Mouse (Mus musculus) lung, embryonic 15.5 days (tissue): Measurements from ENCODE around the gene Has1. TPM values are rescaled to one million over a fixed set of nuclear protein-coding genes. Genes with fewer than 3 reads are reported as not detected.
A peak's percentile ranks its signal among the peaks of the same experiment; 100 is the strongest.
"Not testable (repeated sequence)": the region's sequence is repeated elsewhere in the genome, so short reads cannot be mapped to it uniquely, and the experiment has no call there.

ENCODE experiments used
- ATAC-seq: fragments of 200-750 bp; cut with Nextera tagmentation; 2 replicates; pipeline ENCODE4 v1.8.0; 2017; ENCODE audit warnings: moderate number of reproducible peaks, borderline replicate concordance; ENCODE audit not compliant: low FRiP score, low TSS enrichment; ENCODE audit errors: extremely low read depth
- H3K27ac ChIP-seq: fragments of 300-500 bp; sonication (generic); 2 replicates; pipeline ENCODE4 v1.5.1; 2015; ENCODE audit warnings: moderate library complexity, mild to moderate bottlenecking, inconsistent platforms
- H3K27me3 ChIP-seq: fragments of 300-500 bp; sonication (generic); 2 replicates; pipeline ENCODE4 v1.6.1; 2015; ENCODE audit warnings: inconsistent platforms
- H3K36me3 ChIP-seq: fragments of 300-500 bp; sonication (generic); 2 replicates; pipeline ENCODE4 v1.6.1; 2015; ENCODE audit warnings: inconsistent platforms
- H3K4me1 ChIP-seq: fragments of 300-500 bp; sonication (generic); 2 replicates; pipeline ENCODE4 v1.6.1; 2015; ENCODE audit warnings: inconsistent platforms
- H3K4me2 ChIP-seq: fragments of 300-500 bp; sonication (generic); 2 replicates; pipeline ENCODE4 v1.6.1; 2015; ENCODE audit warnings: inconsistent platforms, mild to moderate bottlenecking, moderate library complexity
- H3K4me3 ChIP-seq: fragments of 300-500 bp; sonication (generic); 2 replicates; pipeline ENCODE4 v1.5.1; 2015; ENCODE audit warnings: mild to moderate bottlenecking, inconsistent platforms
- H3K9ac ChIP-seq: fragments of 300-500 bp; sonication (generic); 2 replicates; pipeline ENCODE4 v1.6.1; 2015; ENCODE audit warnings: inconsistent platforms
- H3K9me3 ChIP-seq: fragments of 300-500 bp; sonication (generic); 2 replicates; pipeline ENCODE4 v1.6.1; 2016; ENCODE audit warnings: inconsistent platforms
- WGBS: fragments of 180-500 bp; shearing (Covaris S2); methylation state at CpG from one replicate; pipeline ENCODE4 v1.1.7; 2015; 5-methylcytosine and 5-hydroxymethylcytosine counted together
- polyA plus RNA-seq: library from polyadenylated mRNA; unstranded; fragments of >200 nt; fragmentation: Nextera tagmentation; extraction: Ambion mirVana; gene quantifications from 2 replicates; pipeline ENCODE4 v1.2.1, GENCODE M21; 2015

The Has1 gene
- polyA plus RNA-seq, 1 experiment from 2014 or later = 0.93 TPM

DNA sequence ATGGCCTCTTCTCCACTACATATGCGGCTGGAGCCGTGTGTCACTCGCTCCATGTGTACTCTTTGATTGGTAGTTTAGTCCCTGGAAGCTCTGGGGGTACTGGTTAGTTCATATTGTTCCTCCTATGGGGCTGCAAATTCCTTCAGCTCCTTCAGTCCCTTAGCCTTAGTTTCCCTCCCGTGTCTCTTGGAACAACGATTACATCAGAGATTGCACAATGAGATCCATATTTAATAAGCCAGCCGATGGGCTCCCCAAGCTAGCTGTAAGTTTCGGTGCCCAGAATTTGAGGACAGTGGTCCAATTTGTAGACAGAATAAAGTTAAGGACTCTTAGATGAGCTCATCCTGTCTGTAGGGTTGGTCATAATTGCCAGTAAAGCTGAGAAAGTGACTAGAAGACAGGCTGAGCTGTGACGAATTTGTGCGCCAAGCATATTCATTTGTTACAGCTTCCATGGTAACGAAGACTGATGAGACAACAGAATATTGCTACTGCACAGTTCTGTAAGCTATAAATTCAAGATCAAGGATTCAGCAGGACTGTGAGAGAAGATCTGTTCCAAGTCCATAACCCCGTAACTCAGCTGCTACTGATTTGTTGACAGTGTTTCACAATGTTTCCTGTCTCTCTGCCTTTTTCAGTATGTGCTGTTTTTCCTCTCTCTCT, 11.9 kb upstream of the Has1 start:
- peak; percentile 57; the same call in 1 of the 2 replicates for ATAC-seq
- Histone ChIP-seq H3K9me3 (no peaks in the 10 kb centered on the region), H3K9ac (no peak overlapping the region), H3K36me3 (peaks cover 11% of the 10 kb centered on the region; the same call in 1 of the 2 replicates), H3K4me1 (no peaks in the 10 kb centered on the region), H3K27ac (no peak overlapping the region), H3K4me3 (no peak overlapping the region), H3K27me3 (no peaks in the 10 kb centered on the region), H3K4me2 (no peak overlapping the region)
- 77% methylated on average over 11 of the region's 11 CpGs for WGBS

DNA sequence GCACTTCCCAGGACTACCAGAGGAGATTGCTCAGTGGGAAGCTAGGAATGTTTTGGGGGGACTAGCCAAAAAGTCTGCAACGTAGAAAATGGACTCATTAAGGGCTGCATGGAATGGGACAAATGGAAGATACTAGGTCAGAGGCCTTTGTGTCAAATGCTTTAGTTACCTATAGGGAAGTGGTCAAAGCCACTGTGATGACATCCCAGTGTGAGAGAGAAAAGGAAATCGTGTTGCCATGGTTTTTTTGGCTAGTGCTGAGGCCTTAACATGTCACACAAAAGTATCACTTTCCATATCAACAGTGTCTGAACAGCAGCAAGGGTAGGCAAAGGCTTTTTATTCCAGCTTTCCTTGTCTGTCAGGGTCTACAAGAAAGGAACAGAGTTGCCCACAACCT, 10.2 kb upstream of the Has1 start:
- H3K4me3 ChIP-seq = no peak overlapping the region
- H3K4me1 ChIP-seq = no peaks in the 10 kb centered on the region
- no peak for ATAC-seq
- H3K27ac ChIP-seq = no peak overlapping the region
- H3K9me3 ChIP-seq = no peaks in the 10 kb centered on the region
- WGBS = 57% methylated on average over 2 of the region's 2 CpGs
- no peaks in the 10 kb centered on the region for H3K27me3 ChIP-seq
- no peak overlapping the region for H3K9ac ChIP-seq
- H3K36me3 ChIP-seq = peaks cover 11% of the 10 kb centered on the region; the same call in 1 of the 2 replicates
- H3K4me2 ChIP-seq = no peak overlapping the region

DNA sequence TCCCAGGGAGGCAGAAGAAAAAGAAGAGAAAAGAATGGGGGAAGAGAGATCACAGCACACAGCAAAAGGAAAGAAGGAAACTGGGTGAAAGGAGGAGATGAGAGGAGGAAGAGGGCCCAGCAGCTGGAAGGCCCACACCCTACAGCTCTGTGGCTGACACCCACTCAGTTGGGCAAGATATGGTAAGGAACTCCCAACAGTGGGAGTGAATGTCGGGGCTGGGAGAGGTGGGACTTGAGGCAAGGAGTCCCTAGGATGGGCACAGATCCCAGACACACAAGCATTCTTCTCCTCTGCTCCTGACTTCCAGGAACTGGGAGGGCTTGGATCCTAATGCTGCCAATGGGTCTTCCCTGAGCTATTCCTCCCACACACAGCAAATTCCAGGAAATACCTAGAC, 7.4 kb upstream of the Has1 start:
- Histone ChIP-seq H3K9ac (no peak overlapping the region), H3K4me3 (no peak overlapping the region), H3K36me3 (peaks cover 11% of the 10 kb centered on the region; the same call in 1 of the 2 replicates), H3K27ac (no peak overlapping the region), H3K4me2 (no peak overlapping the region), H3K4me1 (no peaks in the 10 kb centered on the region), H3K9me3 (no peaks in the 10 kb centered on the region), H3K27me3 (no peaks in the 10 kb centered on the region)
- no peak for ATAC-seq
- 73% methylated on average over 1 of the region's 1 CpGs for WGBS

DNA sequence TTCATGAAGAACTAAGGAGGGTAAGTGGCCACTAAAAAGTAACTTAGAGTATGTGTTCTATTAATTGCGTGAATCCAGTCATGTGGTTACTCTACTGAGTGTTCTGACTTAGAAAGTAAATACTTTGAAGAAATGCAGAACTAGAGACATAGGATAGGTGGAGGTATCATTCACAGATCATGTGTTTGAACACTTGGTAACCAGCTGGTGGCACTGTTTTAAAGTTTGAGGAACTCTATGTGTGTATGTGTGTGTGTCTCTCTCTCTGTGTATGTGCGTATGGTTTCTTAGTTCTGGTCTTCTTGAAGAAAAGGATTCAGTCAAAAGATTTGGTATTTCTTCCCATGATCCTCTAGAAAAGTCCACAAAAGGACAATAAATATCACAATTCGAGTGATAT, 5.1 kb upstream of the Has1 start:
- Histone ChIP-seq H3K9ac (no peak overlapping the region), H3K4me3 (no peak overlapping the region), H3K27me3 (no peaks in the 10 kb centered on the region), H3K4me2 (no peak overlapping the region), H3K4me1 (no peaks in the 10 kb centered on the region), H3K27ac (no peak overlapping the region), H3K36me3 (peaks cover 11% of the 10 kb centered on the region; the same call in 1 of the 2 replicates), H3K9me3 (no peaks in the 10 kb centered on the region)
- ATAC-seq = no peak
- WGBS = 87% methylated on average over 3 of the region's 3 CpGs

DNA sequence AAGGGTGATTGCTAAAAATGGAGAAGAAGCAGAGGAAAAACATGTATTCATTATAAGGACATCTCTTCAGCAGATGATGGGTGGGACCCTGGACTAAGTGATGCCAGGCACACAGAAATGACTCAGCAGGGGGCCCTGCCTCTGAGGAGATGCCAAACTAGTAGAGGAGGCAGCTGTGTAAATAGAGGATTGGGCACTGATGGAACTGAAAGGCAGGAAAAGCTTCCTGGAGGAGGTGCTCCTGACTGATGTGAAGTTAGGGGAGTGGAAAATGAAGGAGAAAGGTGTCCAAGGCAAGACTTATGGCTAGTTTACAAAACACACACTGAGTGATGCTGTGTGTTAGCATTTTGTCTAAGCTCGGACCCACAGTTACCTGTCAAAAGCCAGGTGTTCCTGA, 2.4 kb upstream of the Has1 start:
- no peak for ATAC-seq
- WGBS = 64% methylated on average over 1 of the region's 1 CpGs

DNA sequence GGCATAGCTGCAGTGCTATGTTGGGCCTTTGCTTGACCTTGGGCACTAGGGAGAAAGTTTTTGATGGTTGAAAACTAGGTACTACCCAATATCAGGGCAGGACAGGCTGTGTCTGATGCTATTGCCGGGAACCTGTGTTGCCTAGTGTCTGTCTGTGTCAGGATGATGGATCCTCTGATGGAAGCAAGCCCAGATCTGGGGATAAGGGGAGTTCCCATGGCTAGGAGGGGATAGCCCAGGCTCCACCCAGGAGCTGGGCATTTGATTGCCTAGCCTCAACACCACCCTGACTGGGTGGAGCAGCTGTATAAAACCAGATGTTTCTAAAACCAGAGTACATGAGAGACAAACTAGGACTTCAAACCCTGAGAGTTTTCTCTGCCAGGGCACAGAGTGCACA, 1.6 kb upstream of the Has1 start:
- ATAC-seq = 0 out of 2 replicates have a peak, but pooled peaks have one; percentile 46
- H3K4me1 ChIP-seq = no peaks in the 10 kb centered on the region
- H3K4me2 ChIP-seq = no peak overlapping the region
- H3K9ac ChIP-seq = no peak overlapping the region
- no peaks in the 10 kb centered on the region for H3K27me3 ChIP-seq
- 38% methylated on average over 1 of the region's 1 CpGs for WGBS
- H3K36me3 ChIP-seq = 0 out of 2 replicates have a peak, but pooled peaks cover 3% of the 10 kb centered on the region
- no peaks in the 10 kb centered on the region for H3K9me3 ChIP-seq
- H3K27ac ChIP-seq = no peak overlapping the region
- no peak overlapping the region for H3K4me3 ChIP-seq

More for the DNA sequence above, 2.4 kb upstream of the Has1 start:
- no peaks in the 10 kb centered on the region for H3K27me3 ChIP-seq
- no peaks in the 10 kb centered on the region for H3K4me1 ChIP-seq
- H3K4me2 ChIP-seq = no peak overlapping the region
- no peak overlapping the region for H3K4me3 ChIP-seq
- no peak overlapping the region for H3K27ac ChIP-seq
- no peaks in the 10 kb centered on the region for H3K9me3 ChIP-seq
- H3K36me3 ChIP-seq = no peaks in the 10 kb centered on the region
- H3K9ac ChIP-seq = no peak overlapping the region

DNA sequence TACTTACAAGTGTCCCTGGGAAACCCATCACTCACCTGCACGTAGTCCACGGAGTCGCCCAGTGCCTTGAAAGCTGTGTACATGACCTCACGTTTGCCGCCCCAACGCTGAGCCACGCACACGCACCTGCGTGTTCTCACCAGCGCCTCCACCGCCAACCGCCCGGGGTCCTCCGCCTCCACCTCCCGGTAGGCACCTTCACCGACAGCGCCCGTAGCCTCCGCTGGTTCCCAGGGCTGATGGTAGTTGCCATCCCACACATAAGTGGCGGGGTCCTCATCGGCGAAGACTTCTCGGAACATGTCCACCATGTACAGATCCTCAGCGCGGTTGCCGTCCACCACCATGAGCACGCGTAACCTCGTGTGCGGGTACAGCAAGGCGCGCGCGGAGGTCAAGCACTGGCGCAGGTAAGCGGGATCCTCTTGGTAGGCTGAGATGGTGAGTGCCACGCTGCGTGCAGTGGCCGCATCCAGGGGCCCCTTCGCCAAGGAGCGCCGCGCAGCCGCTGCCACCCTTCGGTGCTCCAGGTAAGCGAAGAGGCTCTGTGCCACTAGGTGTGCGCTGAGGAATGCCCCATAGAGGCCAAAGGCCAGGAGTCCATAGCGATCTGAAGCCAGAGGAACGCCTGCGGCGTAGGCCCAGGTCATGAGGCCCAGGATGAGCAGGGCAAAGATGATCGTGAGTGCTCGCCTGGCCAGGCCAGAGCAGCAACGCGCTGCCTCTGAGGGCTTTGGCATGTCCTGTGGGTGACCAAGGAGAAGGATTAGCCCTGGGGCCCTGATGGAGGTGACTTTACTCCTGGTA, 4.9 kb downstream of the Has1 start:
- 30% methylated on average over 55 of the region's 55 CpGs for WGBS
- Histone ChIP-seq H3K27ac (no peak overlapping the region), H3K4me2 (peak overlapping the region; percentile 20; the same call in 1 of the 2 replicates), H3K4me3 (no peak overlapping the region), H3K4me1 (no peaks in the 10 kb centered on the region), H3K27me3 (no peaks in the 10 kb centered on the region), H3K9ac (no peak overlapping the region), H3K9me3 (no peaks in the 10 kb centered on the region), H3K36me3 (0 out of 2 replicates have a peak, but pooled peaks cover 3% of the 10 kb centered on the region)
- ATAC-seq = peak; percentile 36; the same call in 1 of the 2 replicates

DNA sequence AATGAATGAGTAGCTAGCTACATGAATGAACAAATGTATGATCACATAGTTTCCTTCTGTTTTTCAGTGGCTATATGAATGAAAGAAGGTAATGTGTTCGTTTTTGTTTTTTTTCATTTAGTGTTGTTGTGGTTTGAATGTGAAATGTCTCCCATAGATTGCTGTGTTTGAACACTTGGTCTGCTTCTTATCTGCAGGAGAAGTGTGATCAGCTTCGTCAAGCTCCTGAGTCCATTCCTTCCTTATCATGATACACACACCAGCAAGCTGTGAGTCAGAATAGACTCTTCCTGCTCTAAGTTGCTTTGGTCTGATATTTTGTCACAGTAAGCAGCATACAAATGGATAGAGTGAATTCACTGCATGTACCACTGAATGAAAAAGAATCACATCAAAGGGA, 6.0 kb downstream of the Has1 start:
- Histone ChIP-seq H3K4me2 (no peak overlapping the region), H3K4me1 (no peaks in the 10 kb centered on the region), H3K9ac (no peak overlapping the region), H3K27me3 (no peaks in the 10 kb centered on the region), H3K9me3 (no peaks in the 10 kb centered on the region), H3K36me3 (0 out of 2 replicates have a peak, but pooled peaks cover 3% of the 10 kb centered on the region), H3K27ac (no peak overlapping the region), H3K4me3 (no peak overlapping the region)
- ATAC-seq = no peak
- 71% methylated on average over 2 of the region's 2 CpGs for WGBS

DNA sequence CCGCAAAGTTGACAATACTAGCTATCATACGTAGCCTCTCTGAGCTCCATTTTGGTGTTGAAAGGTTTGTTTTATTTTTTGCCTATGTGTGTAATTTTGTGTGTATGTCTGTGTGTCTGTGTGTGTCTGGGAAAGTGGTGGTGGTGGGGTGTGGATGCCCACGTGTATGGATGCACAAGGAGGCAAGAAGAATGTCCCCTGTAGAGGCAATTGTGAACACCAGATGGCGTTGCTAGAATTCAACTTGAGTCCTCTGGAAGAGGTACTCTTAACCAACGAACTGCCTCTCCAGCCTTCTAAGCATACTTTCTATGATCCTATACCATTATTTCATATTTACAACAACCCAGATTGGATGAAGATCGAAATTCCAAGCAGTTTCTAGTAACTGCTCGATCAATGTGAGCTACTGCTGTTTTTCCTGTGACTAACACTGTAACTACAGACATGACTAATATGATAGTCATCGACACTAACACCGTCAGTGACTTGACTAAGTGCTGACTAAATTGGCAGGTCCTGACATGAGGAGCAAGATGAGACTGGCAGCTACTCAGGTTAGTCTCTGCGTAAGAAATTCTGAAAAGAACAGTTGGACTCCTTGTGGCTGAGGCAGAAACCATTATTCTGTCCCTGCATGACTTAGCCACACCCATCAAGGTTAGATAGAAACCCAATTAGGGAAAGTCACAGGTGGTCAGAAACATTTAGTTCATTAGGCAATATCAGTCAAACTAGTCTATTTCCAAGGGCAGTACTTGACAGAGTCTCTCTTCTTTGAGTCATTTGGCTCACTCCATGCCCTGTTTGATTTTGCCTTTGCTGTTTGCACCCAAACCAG, 9.6 kb downstream of the Has1 start:
- no peak overlapping the region for H3K4me3 ChIP-seq
- H3K9me3 ChIP-seq = no peaks in the 10 kb centered on the region
- no peak overlapping the region for H3K27ac ChIP-seq
- H3K36me3 ChIP-seq = peaks cover 21% of the 10 kb centered on the region
- H3K27me3 ChIP-seq = no peaks in the 10 kb centered on the region
- ATAC-seq = no peak
- no peak overlapping the region for H3K4me2 ChIP-seq
- WGBS = 71% methylated on average over 10 of the region's 10 CpGs
- no peak overlapping the region for H3K9ac ChIP-seq
- H3K4me1 ChIP-seq = no peaks in the 10 kb centered on the region

DNA sequence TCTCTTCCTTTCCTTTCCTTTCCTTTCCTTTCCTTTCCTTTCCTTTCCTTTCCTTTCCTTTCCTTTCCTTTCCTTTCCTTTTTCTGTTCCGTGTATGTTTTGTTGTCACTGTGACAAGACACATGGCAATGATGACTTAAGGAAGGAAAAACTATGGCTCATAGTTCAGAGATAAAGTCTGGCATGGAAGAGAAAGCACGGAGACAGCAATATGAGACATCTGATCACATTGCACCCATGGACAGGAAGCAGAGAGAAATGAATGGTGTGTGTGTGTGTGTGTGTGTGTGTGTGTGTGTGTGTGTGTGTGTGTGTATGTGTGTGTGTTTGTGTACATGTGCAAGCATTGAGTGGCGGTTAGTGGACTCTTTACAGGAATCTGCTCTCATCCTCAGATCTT, 10.4 kb downstream of the Has1 start:
- not testable (repeated sequence) for ATAC-seq, H3K4me1 ChIP-seq, H3K27ac ChIP-seq, H3K4me2 ChIP-seq, H3K4me3 ChIP-seq, H3K9me3 ChIP-seq, H3K9ac ChIP-seq, H3K27me3 ChIP-seq
- H3K36me3 ChIP-seq = peaks cover 29% of the 10 kb centered on the region
- WGBS = 63% methylated on average over 3 of the region's 3 CpGs

DNA sequence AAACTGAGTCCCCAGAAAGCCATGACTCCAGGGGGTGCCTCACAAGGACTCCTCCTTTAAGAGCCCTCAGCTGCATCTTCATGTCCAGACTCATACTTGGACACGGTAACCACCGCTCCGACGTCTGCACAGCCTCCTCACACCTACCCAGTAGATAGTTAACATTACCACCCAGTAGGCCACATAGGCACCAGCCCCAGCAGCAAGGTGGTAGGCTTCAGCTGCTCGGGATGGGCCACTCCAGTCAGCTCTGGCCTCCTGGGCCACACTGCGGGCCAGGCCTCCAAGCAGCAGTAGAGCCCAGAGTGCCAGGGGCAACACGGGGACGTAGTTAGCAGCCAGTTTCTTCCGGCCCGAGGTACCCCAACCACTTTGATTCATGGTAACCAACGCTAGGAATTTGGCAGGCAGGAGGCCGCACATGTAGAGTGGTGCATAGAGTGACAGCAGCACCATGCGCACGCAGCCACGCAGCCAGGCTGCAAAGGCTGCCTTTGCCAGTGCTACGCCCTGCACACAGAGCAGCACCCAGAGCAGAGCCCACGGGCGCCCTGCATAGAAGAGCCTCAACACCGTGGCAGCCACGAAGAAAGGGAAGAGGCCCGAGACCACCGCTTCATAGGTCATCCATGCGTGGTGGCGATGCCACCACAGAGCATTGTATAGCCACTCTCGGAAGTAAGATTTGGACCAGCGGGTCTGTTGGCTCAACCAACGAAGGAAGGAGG, 11.3 kb downstream of the Has1 start:
- H3K9me3 ChIP-seq = no peaks in the 10 kb centered on the region
- H3K9ac ChIP-seq = no peak overlapping the region
- no peak overlapping the region for H3K27ac ChIP-seq
- 65% methylated on average over 27 of the region's 27 CpGs for WGBS
- no peaks in the 10 kb centered on the region for H3K27me3 ChIP-seq
- no peak overlapping the region for H3K4me2 ChIP-seq
- no peak overlapping the region for H3K4me3 ChIP-seq
- peak; percentile 52; the same call in 1 of the 2 replicates for ATAC-seq
- peaks cover 35% of the 10 kb centered on the region for H3K36me3 ChIP-seq
- H3K4me1 ChIP-seq = no peaks in the 10 kb centered on the region; the same call in 1 of the 2 replicates
